Mouse (Mus musculus): ENCODE measurements around the gene Mymk. TPM values are rescaled to one million over a fixed set of nuclear protein-coding genes. Genes with fewer than 3 reads are reported as not detected.

Mymk gene
- total RNA-seq, 2 experiments from 2014 or later = not detected

Other genes with a start within 250 kb of the Mymk start
- gene Abo, start 207.2 kb downstream of the Mymk start, total RNA-seq (2021) = not detected
- gene Surf6, start 169.3 kb downstream of the Mymk start, total RNA-seq (2021) = 10 to 100 TPM; 12.2 to 13.9 TPM
- gene Med22, start 161.5 kb downstream of the Mymk start, total RNA-seq (2021) = 10 to 100 TPM; 23.7 to 25.6 TPM
- gene Rpl7a, start 161.4 kb downstream of the Mymk start, total RNA-seq (2021) = 100 to 1,000 TPM; 274 to 280 TPM
- 10 to 100 TPM; 14.7 to 14.8 TPM for gene Surf2, start 155.8 kb downstream of the Mymk start, total RNA-seq (2021)
- gene Surf1, start 155.6 kb downstream of the Mymk start, total RNA-seq (2021) = 10 to 100 TPM; 49.4 to 49.7 TPM
- gene Surf4, start 138.3 kb downstream of the Mymk start, total RNA-seq (2021) = 10 to 100 TPM; 82.1 to 85.7 TPM
- gene Stkld1, start 138.1 kb downstream of the Mymk start, total RNA-seq (2021) = not detected
- gene Rexo4, start 107.8 kb downstream of the Mymk start, total RNA-seq (2021) = 10 to 100 TPM; 13.9 to 15.2 TPM
- not detected for gene Adamts13, start 98.8 kb downstream of the Mymk start, total RNA-seq (2021)
- gene Cacfd1, start 62.3 kb downstream of the Mymk start, total RNA-seq (2021) = 10 to 100 TPM; 37.3 to 41.6 TPM
- gene Slc2a6, start 44.2 kb downstream of the Mymk start, total RNA-seq (2021) = under 1 TPM; 0.25 to 0.39 TPM
- 10 to 100 TPM; 19.1 to 26.8 TPM for gene Adamtsl2, start 7.2 kb upstream of the Mymk start, total RNA-seq (2021)
- gene Fam163b, start 70.3 kb upstream of the Mymk start, total RNA-seq (2021) = under 1 TPM; 0.34 to 0.48 TPM
- 1 to 10 TPM; 2.1 to 2.7 TPM for gene Dbh, start 93.1 kb upstream of the Mymk start, total RNA-seq (2021)
- 10 to 100 TPM in 1 of 2 experiments, 1 to 10 TPM in 1; 9.7 to 10.2 TPM for gene Sardh, start 176.2 kb upstream of the Mymk start, total RNA-seq (2021)